Comparison of ENCODE assay signal across 22 mouse cellular contexts in the genomic region with DNA sequence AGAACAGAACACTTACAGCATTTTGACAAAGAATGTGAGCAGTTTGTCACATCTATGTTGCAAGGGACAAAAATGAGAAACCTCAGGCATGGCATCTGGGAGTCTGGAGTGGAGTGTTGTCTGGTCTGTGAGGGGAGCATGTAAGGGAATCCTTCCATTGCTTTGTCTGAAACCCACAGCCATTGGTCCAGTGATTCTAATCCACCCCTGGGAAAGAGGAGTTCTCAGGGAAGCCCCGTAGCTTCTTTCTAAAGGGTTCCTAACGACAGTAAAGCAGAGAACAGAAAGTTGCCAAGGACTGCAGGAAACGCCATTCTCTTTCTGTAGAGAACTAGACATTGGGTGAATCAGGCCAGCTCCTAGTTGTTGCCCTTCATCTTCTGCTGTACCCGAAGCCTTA.
"Had no signal": no experiment of that assay in that cellular context is flagged by ENCODE, and none has a peak within 500 bp of the region (broad histone marks: within the 10 kb centered on the region; RNA-seq: fewer than 3 reads in every experiment).

No protein-coding gene starts in this region.

- DNase-seq: gastrocnemius, postnatal 14 days; gastrocnemius, postnatal 36 days; heart, adult 18-20 months; heart, postnatal 14 days; heart, postnatal 36 days; kidney, adult 11 months; kidney, adult 2 months; kidney, adult 9 months; kidney, postnatal 14 days; kidney, postnatal 36 days; left cerebral cortex, postnatal 4 days had no signal

- H3K27ac ChIP-seq: heart, embryonic 13.5 days; heart, embryonic 15.5 days; hindbrain, embryonic 13.5 days; hindbrain, embryonic 15.5 days; hindbrain, postnatal 0 days; kidney, embryonic 15.5 days; kidney, postnatal 0 days; limb, embryonic 13.5 days; limb, embryonic 15.5 days; liver, embryonic 12.5 days; liver, embryonic 14.5 days had no signal

- H3K4me3 ChIP-seq: heart, embryonic 13.5 days; heart, embryonic 15.5 days; hindbrain, embryonic 13.5 days; hindbrain, embryonic 15.5 days; kidney, embryonic 15.5 days; limb, embryonic 13.5 days; limb, embryonic 15.5 days; liver, embryonic 12.5 days had no signal
